Mouse (Mus musculus): ENCODE data around the gene Tefm. TPM values are rescaled to one million over a fixed set of nuclear protein-coding genes. Genes with fewer than 3 reads are reported as not detected.
A peak's percentile ranks its signal among the peaks of the same experiment; 100 is the strongest.
"Not testable (repeated sequence)": the region's sequence is repeated elsewhere in the genome, so short reads cannot be mapped to it uniquely, and the experiment has no call there.

Tefm gene
- 1.9 and 2.2 TPM in 2 replicates for polyA plus RNA-seq (2012; rRNA removed)

DNA sequence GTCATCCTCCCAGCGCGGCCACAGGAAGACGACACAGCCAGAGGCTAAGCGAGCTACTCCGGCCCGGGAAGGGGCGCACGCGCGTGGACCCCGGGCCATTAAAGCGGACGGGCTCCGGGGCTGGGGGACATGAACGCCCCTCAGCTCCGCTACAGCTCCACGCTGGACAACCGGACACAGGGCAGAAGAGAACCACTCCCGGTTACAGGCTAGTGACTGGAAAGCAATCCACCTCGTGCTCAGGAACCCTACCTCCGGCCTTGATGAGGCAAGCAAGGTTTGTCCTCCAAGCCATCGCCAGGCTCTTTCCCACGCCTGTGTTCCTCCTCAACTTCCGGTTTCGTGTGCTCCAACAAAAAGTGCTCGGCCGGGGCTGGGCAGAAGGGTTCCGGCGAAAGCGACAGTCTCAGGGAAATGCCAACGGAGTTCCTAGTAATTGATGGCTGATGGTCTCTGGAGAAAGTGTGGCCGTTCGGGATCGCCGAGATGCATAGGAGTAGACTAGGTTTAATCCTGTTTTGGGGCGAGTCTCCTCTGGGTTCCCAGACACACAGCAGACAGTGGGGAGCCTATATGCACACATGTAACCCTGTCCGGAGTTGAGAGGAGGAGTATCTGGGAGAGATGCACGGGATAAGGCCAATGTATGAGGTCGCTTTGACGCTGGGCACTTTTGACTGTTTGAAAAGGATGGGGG lies at the start of gene Tefm:
Gene Tefm (minus strand): TSS at position 351 of the 697 bp plus-strand sequence.
- Histone ChIP-seq H3K27me3 (ENCODE audit: control insufficient read depth, insufficient read depth, low read length) (no peaks in the 10 kb centered on the region), H3K4me1 (ENCODE audit: control insufficient read depth, insufficient read depth, insufficient read length) (peaks cover 6% of the 10 kb centered on the region; the same call in 1 of the 2 replicates), H3K4me3 (ENCODE audit: extremely low read depth, insufficient read depth, insufficient read length) (peak within 1 kb of the TSS; percentile 84), H3K27ac (ENCODE audit: insufficient read depth, low read length) (peak within 1 kb of the TSS; percentile 69), H3K36me3 (ENCODE audit: control insufficient read depth, insufficient read depth, low read length) (peaks cover 1% of the 10 kb centered on the region; the same call in 1 of the 2 replicates)
- 1% methylated on average over 40 of the region's 40 CpGs for WGBS
- TF ChIP-seq POLR2A (IDR thresholded peaks at IDR 0.05; ENCODE audit: low read depth, low read length) (peak; percentile 63), CTCF (IDR thresholded peaks at IDR 0.05; ENCODE audit: extremely low read depth, insufficient read depth, insufficient read length, insufficient replicate concordance) (no peak)
- DNase-seq (ENCODE audit: low read depth in 1 of 2, low spot score in 2 of 2) = peak; percentile 61 to 65

DNA sequence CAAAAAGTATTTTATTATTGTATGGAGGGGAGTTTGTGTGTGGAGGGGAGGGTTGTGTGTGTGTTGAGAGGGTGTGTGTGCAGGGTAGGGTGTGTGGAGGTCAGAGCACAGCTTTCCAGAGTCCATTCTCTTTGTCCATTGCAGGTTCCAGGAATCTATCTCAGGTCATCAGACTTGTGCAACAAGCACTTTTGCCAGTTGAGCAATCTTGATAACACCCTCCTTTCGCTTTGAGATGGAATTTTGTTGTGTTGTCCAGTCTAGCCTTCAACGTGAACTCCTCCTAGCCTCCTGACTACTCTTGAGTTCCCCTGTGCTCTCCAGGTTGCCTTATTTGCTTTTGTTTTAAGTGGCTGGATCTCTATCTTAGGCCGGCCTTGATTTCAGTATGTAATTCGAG lies 48.3 kb upstream of the Tefm start:
- H3K4me1 ChIP-seq (ENCODE audit: control insufficient read depth, insufficient read depth, insufficient read length) = no peaks in the 10 kb centered on the region
- H3K27me3 ChIP-seq (ENCODE audit: control insufficient read depth, insufficient read depth, low read length) = no peaks in the 10 kb centered on the region
- H3K36me3 ChIP-seq (ENCODE audit: control insufficient read depth, insufficient read depth, low read length) = peaks cover 7% of the 10 kb centered on the region; the same call in 1 of the 2 replicates
- H3K4me3 ChIP-seq (ENCODE audit: extremely low read depth, insufficient read depth, insufficient read length) = no peak overlapping the region
- WGBS = 92% methylated on average over 4 of the region's 4 CpGs
- TF ChIP-seq CTCF (IDR thresholded peaks at IDR 0.05; ENCODE audit: extremely low read depth, insufficient read depth, insufficient read length, insufficient replicate concordance) (no peak), POLR2A (IDR thresholded peaks at IDR 0.05; ENCODE audit: low read depth, low read length) (no peak)
- no peak overlapping the region for H3K27ac ChIP-seq (ENCODE audit: insufficient read depth, low read length)
- no peak for DNase-seq (ENCODE audit: low read depth in 1 of 2, low spot score in 2 of 2)

DNA sequence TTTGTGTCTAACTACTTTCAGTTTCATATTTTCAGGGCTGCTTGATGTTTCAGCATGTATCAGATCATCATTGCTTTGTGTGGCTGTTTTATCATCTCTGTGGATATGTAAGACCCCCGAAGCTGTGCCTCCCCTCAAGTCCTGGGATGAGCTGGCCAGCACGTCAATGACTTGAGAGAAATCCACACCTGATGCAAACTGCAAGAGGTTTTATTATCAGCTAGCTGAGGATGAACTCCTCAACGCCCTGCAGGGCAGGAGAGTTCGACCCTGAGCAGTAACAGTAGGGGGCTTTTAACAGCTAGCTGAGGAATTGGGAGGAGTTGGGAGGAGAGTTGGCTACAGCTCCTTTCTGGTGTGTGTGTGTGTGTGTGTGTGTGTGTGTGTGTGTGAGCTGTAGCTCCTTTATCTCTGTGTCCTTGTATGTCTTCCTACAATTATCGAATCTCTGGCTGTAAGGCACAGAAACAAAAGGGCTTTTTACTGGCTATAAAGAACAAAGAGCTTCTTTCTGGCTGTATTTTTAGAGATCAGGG lies 43.5 kb upstream of the Tefm start:
- not testable (repeated sequence) for H3K4me1 ChIP-seq (ENCODE audit: control insufficient read depth, insufficient read depth, insufficient read length); H3K4me3 ChIP-seq (ENCODE audit: extremely low read depth, insufficient read depth, insufficient read length); DNase-seq (ENCODE audit: low read depth in 1 of 2, low spot score in 2 of 2); H3K27me3 ChIP-seq (ENCODE audit: control insufficient read depth, insufficient read depth, low read length); H3K27ac ChIP-seq (ENCODE audit: insufficient read depth, low read length); H3K36me3 ChIP-seq (ENCODE audit: control insufficient read depth, insufficient read depth, low read length)
- WGBS = 79% methylated on average over 5 of the region's 5 CpGs

DNA sequence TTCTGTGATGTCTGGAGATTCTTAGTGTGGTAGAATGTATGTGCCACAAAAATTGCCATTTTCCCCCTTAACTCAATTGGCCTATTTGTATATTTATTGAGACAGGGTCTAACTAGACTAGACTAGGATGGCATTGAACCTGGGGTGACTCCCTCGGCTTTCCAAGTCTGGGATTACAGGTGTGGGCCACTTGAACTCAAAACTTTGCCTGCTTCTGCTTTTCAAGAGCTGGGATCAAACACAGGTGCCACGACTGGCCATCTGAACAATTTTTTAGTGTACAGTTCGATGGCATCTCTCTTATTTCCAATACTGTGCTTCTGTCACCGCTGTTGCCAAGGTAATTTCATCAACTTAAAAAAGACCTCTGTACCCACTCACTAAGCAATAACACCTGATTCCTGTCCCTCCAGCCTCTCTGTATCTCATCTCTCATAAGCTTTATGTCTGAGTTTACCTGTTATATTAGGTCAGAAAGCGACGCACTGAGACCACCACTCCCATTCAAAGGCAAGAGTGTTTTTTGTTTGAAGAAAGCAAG lies 42.6 kb upstream of the Tefm start:
- DNase-seq (ENCODE audit: low read depth in 1 of 2, low spot score in 2 of 2) = no peak
- 79% methylated on average over 6 of the region's 6 CpGs for WGBS
- no peak overlapping the region for H3K4me3 ChIP-seq (ENCODE audit: extremely low read depth, insufficient read depth, insufficient read length)
- TF ChIP-seq CTCF (IDR thresholded peaks at IDR 0.05; ENCODE audit: extremely low read depth, insufficient read depth, insufficient read length, insufficient replicate concordance) (no peak), POLR2A (IDR thresholded peaks at IDR 0.05; ENCODE audit: low read depth, low read length) (no peak)
- no peaks in the 10 kb centered on the region for H3K27me3 ChIP-seq (ENCODE audit: control insufficient read depth, insufficient read depth, low read length)
- H3K36me3 ChIP-seq (ENCODE audit: control insufficient read depth, insufficient read depth, low read length) = no peaks in the 10 kb centered on the region; the same call in 1 of the 2 replicates
- peak overlapping the region; percentile 90; the same call in 1 of the 2 replicates for H3K27ac ChIP-seq (ENCODE audit: insufficient read depth, low read length)
- H3K4me1 ChIP-seq (ENCODE audit: control insufficient read depth, insufficient read depth, insufficient read length) = no peaks in the 10 kb centered on the region

DNA sequence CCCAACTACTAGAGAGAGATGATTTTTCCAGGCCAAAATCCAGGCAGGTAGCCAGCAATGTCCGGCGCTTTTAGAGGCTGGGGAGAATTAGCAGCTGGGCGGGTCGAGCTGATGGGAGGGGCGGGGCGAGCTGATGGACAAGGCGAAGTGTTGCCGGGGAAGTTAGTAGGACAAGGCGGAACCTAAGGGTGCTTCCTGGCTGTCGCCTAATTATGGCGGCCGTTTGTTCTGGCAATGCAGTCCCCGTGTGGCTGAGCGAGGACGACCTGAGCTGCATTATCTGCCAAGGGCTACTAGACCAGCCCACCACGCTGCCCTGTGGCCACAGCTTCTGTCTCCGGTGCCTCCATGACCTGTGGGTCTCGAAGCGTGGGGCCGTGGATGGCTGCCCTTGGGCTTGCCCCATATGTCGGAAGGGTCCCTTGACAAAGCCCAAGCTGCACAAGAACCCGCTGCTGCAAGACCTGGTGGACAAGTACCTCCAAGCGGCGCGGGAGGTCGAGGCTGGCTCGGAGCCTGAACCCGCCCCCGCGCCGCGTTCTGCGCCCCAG lies 41.8 kb upstream of the Tefm start, which contains the start of gene Rnf135:
Gene Rnf135 (plus strand): TSS at position 147 of the 551 bp plus-strand sequence.
- no peaks in the 10 kb centered on the region for H3K36me3 ChIP-seq (ENCODE audit: control insufficient read depth, insufficient read depth, low read length)
- TF ChIP-seq CTCF (IDR thresholded peaks at IDR 0.05; ENCODE audit: extremely low read depth, insufficient read depth, insufficient read length, insufficient replicate concordance) = no peak
- peak; percentile 85 for TF ChIP-seq POLR2A (IDR thresholded peaks at IDR 0.05; ENCODE audit: low read depth, low read length)
- DNase-seq (ENCODE audit: low read depth in 1 of 2, low spot score in 2 of 2) = peak; percentile 66 to 85
- H3K4me1 ChIP-seq (ENCODE audit: control insufficient read depth, insufficient read depth, insufficient read length) = no peaks in the 10 kb centered on the region
- H3K4me3 ChIP-seq (ENCODE audit: extremely low read depth, insufficient read depth, insufficient read length) = peak within 1 kb of the TSS; percentile 93
- under 1% methylated on average over 33 of the region's 33 CpGs for WGBS
- no peaks in the 10 kb centered on the region for H3K27me3 ChIP-seq (ENCODE audit: control insufficient read depth, insufficient read depth, low read length)
- peak within 1 kb of the TSS; percentile 90 for H3K27ac ChIP-seq (ENCODE audit: insufficient read depth, low read length)

DNA sequence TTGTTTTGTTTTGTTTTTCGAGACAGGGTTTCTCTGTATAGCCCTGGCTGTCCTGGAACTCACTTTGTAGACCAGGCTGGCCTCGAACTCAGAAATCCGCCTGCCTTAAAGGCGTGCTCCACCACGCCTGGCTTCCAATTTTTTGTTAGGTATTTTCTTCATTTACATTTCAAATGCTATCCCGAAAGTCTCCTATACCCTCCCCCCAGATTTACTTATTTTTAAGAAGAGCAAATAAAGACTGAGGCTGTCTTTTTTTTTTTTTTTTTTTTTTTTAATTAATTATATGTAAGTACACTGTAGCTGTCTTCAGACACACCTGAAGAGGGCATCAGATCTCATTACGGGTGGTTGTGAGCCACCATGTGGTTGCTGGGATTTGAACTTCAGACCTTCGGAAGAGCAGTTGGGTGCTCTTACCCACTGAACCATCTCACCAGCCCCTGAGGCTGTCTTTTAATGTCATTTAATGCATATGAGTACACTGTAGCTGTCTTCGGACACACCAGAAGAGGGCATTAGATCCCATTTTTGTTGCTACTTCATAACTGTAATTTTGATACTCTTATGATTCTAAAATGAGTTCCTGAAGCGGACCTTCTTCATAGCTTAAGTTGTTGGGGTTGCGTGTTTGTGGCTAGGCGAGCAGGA lies 41.2 kb upstream of the Tefm start:
- H3K27me3 ChIP-seq (ENCODE audit: control insufficient read depth, insufficient read depth, low read length); H3K4me1 ChIP-seq (ENCODE audit: control insufficient read depth, insufficient read depth, insufficient read length); DNase-seq (ENCODE audit: low read depth in 1 of 2, low spot score in 2 of 2); H3K36me3 ChIP-seq (ENCODE audit: control insufficient read depth, insufficient read depth, low read length): not testable (repeated sequence)
- Histone ChIP-seq H3K27ac (ENCODE audit: insufficient read depth, low read length) (peak overlapping the region; percentile 34; the same call in 1 of the 2 replicates), H3K4me3 (ENCODE audit: extremely low read depth, insufficient read depth, insufficient read length) (peak overlapping the region; percentile 93)
- 39% methylated on average over 12 of the region's 12 CpGs for WGBS
